Mouse (Mus musculus) embryonic facial prominence, embryonic 14.5 days (tissue): Measurements from ENCODE around the gene Tymp. TPM values are rescaled to one million over a fixed set of nuclear protein-coding genes. Genes with fewer than 3 reads are reported as not detected.
A peak's percentile ranks its signal among the peaks of the same experiment; 100 is the strongest.

Source experiments
- ATAC-seq: fragments of 200-750 bp; cut with Nextera tagmentation; 2 replicates; pipeline ENCODE4 v1.8.0; 2017; ENCODE audit warnings: low read depth, moderate number of reproducible peaks, moderate TSS enrichment
- DNase-seq: peaks from one replicate; pipeline ENCODE4 v3.0.0-alpha.2; 2015; ENCODE audit warnings: low spot score
- H3K27ac ChIP-seq: fragments of 300-500 bp; sonication (generic); replicated peaks from 2 replicates; pipeline ENCODE4 v1.5.1; 2014; ENCODE audit warnings: low read depth, mild to moderate bottlenecking, low read length, moderate library complexity
- H3K27me3 ChIP-seq: fragments of 300-500 bp; sonication (generic); replicated peaks from 2 replicates; pipeline ENCODE4 v1.6.1; 2014; ENCODE audit warnings: low read length; ENCODE audit not compliant: control insufficient read depth, insufficient read depth
- H3K36me3 ChIP-seq: fragments of 300-500 bp; sonication (generic); 2 replicates; pipeline ENCODE4 v1.6.1; 2014; ENCODE audit warnings: low read length, mixed read lengths; ENCODE audit not compliant: control insufficient read depth, insufficient read depth
- H3K4me1 ChIP-seq: fragments of 300-500 bp; sonication (generic); 2 replicates; pipeline ENCODE4 v1.6.1; 2014; ENCODE audit warnings: antibody characterized with exemption, low read length; ENCODE audit not compliant: control insufficient read depth, insufficient read depth
- H3K4me2 ChIP-seq: fragments of 300-500 bp; sonication (generic); 2 replicates; pipeline ENCODE4 v1.6.1; 2014; ENCODE audit warnings: low read depth, mild to moderate bottlenecking, low read length, moderate library complexity, mixed read lengths
- H3K4me3 ChIP-seq: fragments of 300-500 bp; sonication (generic); 2 replicates; pipeline ENCODE4 v1.5.1; 2014; ENCODE audit warnings: low read depth, mild to moderate bottlenecking, low read length
- H3K9ac ChIP-seq: fragments of 300-500 bp; sonication (generic); 2 replicates; pipeline ENCODE4 v1.6.1; 2014; ENCODE audit warnings: low read depth, mild to moderate bottlenecking, low read length, moderate library complexity, mixed read lengths
- H3K9me3 ChIP-seq: fragments of 300-500 bp; sonication (generic); 2 replicates; pipeline ENCODE4 v1.6.1; 2016; ENCODE audit warnings: low read length; ENCODE audit not compliant: control insufficient read depth
- WGBS: fragments of 180-500 bp; shearing (Covaris S2); extraction: QIAGEN DNeasy Blood & Tissue Kit; methylation state at CpG from one replicate; pipeline ENCODE4 v1.1.7; 2014; 5-methylcytosine and 5-hydroxymethylcytosine counted together
- polyA plus RNA-seq: library from polyadenylated mRNA; unstranded; fragments of >200 nt; fragmentation: Nextera tagmentation; extraction: Ambion mirVana; gene quantifications from 2 replicates; pipeline ENCODE4 v1.2.1, GENCODE M21; 2014

Tymp gene
- polyA plus RNA-seq, 1 experiment from 2014 or later, result 1.6 TPM

DNA sequence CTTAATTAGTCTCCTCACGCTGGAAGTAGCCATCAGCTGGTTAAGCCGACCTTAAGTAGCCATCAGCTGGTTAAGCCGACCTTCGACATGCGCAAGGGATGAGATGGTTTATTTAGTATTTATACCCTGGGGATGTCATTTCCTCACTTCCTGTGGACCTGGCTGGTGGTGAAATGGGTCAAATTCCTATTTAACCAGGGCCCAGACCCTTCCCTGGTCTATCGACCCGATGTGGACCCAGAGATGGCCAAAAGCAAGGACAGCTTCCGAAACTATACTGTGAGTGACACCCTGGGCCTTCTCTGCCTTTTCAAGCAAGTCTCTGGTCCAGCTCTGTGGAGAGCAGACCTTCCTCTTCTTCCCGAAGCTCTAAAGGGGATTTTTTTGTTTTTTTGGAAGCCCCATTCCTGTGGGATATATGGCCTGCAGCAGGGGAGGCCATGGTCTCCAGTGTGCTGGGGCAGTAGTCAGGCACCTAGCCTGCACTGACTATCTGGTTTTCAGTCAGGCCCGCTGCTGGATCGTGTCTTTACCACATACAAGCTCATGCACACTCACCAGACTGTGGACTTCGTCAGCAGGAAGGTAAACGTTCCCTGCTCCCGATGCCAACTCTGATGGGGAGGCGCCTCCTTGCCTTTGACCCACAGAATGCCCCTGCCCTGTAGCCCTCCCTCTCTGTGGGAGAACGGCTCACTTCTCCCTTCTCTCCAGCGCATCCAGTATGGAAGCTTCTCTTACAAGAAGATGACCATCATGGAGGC, 41.9 kb downstream of the Tymp start:
- Histone ChIP-seq H3K27ac (no peak overlapping the region), H3K27me3 (no peaks in the 10 kb centered on the region), H3K36me3 (no peaks in the 10 kb centered on the region), H3K4me1 (no peaks in the 10 kb centered on the region), H3K9ac (no peak overlapping the region), H3K4me2 (no peak overlapping the region), H3K4me3 (no peak overlapping the region), H3K9me3 (no peaks in the 10 kb centered on the region)
- DNase-seq (no peak), ATAC-seq (no peak)
- 79% methylated on average over 17 of the region's 17 CpGs for WGBS

DNA sequence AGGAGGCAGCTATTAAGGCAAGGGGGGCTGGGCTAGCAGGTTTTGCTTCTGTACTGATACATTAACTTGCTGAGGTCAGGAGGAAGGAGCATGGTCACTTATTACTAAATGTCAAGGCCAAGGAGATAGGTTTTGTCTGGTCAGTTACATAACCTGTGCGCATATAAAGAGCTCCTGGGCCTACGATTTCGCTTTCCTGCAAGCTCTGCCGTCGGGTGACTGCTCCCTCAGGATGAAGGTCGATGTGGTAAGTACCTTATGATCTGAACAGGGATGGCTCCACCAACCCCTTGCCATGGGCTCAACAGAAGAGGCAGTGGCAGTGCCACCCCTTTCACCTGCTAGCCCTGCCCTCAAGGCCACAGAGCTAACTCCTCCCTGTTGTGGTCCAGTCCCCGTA, 42.6 kb downstream of the Tymp start, which contains the start of gene Miox:
Miox (plus strand) TSS at position 128 of the 400 bp plus-strand sequence.
- no peaks in the 10 kb centered on the region for H3K4me1 ChIP-seq
- H3K9me3 ChIP-seq, result no peaks in the 10 kb centered on the region
- H3K4me2 ChIP-seq, result no peak within 1 kb of the TSS
- no peak within 1 kb of the TSS for H3K27ac ChIP-seq
- H3K36me3 ChIP-seq, result no peaks in the 10 kb centered on the region
- H3K9ac ChIP-seq, result no peak within 1 kb of the TSS
- ATAC-seq, result no peak
- DNase-seq, result no peak
- no peaks in the 10 kb centered on the region for H3K27me3 ChIP-seq
- no peak within 1 kb of the TSS for H3K4me3 ChIP-seq
- 83% methylated on average over 7 of the region's 7 CpGs for WGBS

DNA sequence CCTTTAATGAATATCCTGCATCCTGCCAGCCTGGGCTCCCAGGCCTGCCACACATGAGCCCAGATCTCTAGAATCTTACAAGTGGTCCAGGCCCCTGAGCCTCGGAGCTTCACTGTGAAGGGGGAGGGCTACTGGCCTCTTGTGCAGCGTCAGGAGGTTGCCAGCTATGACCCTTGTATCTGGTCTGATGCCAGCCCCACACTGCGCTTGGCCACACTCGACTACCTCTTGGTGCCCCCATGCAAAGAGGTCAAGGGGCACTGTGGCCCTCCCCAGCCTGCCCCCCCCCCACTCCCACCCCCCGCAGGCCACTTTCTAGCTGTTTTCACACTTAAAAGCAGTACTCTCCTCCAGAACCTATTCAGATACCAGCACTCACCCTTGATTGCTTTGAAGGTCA, 50.4 kb downstream of the Tymp start:
- Histone ChIP-seq H3K4me2 (no peak overlapping the region), H3K27ac (no peak overlapping the region), H3K9ac (no peak overlapping the region), H3K9me3 (no peaks in the 10 kb centered on the region), H3K36me3 (no peaks in the 10 kb centered on the region), H3K4me3 (no peak overlapping the region), H3K27me3 (peaks cover 7% of the 10 kb centered on the region), H3K4me1 (peaks cover 8% of the 10 kb centered on the region; the same call in 1 of the 2 replicates)
- ATAC-seq (no peak), DNase-seq (no peak)
- 56% methylated on average over 3 of the region's 5 CpGs for WGBS

- Histone ChIP-seq H3K4me3 (no peak overlapping the region), H3K27ac (no peak overlapping the region), H3K27me3 (peaks cover 7% of the 10 kb centered on the region), H3K9ac (no peak overlapping the region), H3K9me3 (no peaks in the 10 kb centered on the region), H3K4me2 (no peak overlapping the region), H3K36me3 (no peaks in the 10 kb centered on the region), H3K4me1 (peaks cover 8% of the 10 kb centered on the region; the same call in 1 of the 2 replicates)
- ATAC-seq (no peak), DNase-seq (no peak)
- WGBS, result 91% methylated on average over 4 of the region's 4 CpGs
These were observed 53.2 kb downstream of the Tymp start for GRCm38 (mm10) chr15:89323656-89324055.

DNA sequence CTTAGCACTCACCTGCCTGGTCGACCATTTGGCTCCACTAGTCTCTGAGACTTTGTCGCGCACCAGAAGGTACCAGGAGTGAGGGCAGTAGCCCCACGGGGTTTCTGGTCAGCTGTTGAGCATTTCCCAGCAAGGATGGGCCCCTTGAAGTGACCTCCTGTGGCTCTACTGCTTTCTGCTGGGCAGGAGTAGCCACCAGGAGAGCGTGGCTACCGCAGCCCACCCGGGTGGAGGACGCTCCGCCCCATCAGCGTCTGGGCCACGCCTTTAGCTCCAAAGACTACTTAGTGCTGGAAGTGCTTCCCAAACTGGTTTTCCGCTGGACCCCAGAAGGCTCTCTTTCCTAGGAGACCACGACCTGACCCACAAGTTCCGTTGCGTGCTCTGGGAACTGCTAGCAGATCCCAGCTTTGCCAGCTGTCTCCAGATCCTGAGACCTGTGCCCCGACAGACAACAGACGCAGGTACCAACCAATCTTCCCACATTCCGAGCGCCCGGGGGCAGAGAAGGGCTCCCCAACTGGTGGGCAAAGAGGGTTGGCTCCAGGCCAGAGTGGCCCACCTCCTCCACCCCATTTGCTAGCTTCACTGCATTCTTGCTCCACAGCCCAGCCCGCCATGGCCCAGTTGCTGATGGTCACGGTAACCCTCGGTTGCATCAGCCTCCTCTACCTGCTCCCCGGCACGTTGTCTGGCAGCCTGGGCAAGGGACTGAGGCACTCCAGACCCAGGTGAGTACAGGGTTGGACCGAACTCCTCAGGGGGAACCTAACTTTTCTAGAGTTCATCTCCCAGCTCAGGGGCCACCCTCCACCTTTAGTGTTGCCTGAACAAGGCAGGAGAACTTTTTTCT, 53.9 kb downstream of the Tymp start, which contains the start of gene Adm2:
Adm2 (plus strand) TSS at position 51 of the 853 bp plus-strand sequence.
- WGBS, result 11% methylated on average over 24 of the region's 26 CpGs
- no peak within 1 kb of the TSS for H3K9ac ChIP-seq
- DNase-seq, result no peak
- H3K9me3 ChIP-seq, result no peaks in the 10 kb centered on the region
- no peaks in the 10 kb centered on the region for H3K36me3 ChIP-seq
- peak within 1 kb of the TSS; percentile 23 for H3K4me3 ChIP-seq
- no peak within 1 kb of the TSS for H3K27ac ChIP-seq
- H3K27me3 ChIP-seq, result peaks cover 7% of the 10 kb centered on the region
- peaks cover 8% of the 10 kb centered on the region; the same call in 1 of the 2 replicates for H3K4me1 ChIP-seq
- peak within 1 kb of the TSS; percentile 50 for H3K4me2 ChIP-seq
- ATAC-seq, result no peak

Other genes with a start within 250 kb of the Tymp start
- gene Hdac10, start 248.3 kb downstream of the Tymp start, polyA plus RNA-seq, result 15.5 and 17.8 TPM in 2 replicates
- 13.6 and 14.2 TPM in 2 replicates for gene Mapk12, start 236.3 kb downstream of the Tymp start, polyA plus RNA-seq
- 7.8 and 8.6 TPM in 2 replicates for gene Mapk11, start 227.4 kb downstream of the Tymp start, polyA plus RNA-seq
- 158 and 169 TPM in 2 replicates for gene Plxnb2, start 196.3 kb downstream of the Tymp start, polyA plus RNA-seq
- gene Dennd6b, start 180.5 kb downstream of the Tymp start, polyA plus RNA-seq, result 11.4 and 13.1 TPM in 2 replicates
- gene Ppp6r2, start 165.5 kb downstream of the Tymp start, polyA plus RNA-seq, result 27.3 and 32.2 TPM in 2 replicates
- gene Sbf1, start 61.7 kb downstream of the Tymp start, polyA plus RNA-seq, result 58.2 and 65.6 TPM in 2 replicates
- gene Adm2, start 54.3 kb downstream of the Tymp start, polyA plus RNA-seq, result 0.21 TPM in 1 of 2 replicates, not detected in the other
- gene Miox, start 42.6 kb downstream of the Tymp start, polyA plus RNA-seq, result not detected in 2 replicates
- 47.8 and 59.1 TPM in 2 replicates for gene Lmf2, start 21.4 kb downstream of the Tymp start, polyA plus RNA-seq
- gene Ncaph2, start 21.3 kb downstream of the Tymp start, polyA plus RNA-seq, result 139 and 162 TPM in 2 replicates
- 6.0 and 6.3 TPM in 2 replicates for gene Sco2, start 3.2 kb downstream of the Tymp start, polyA plus RNA-seq
- gene Odf3b, start 2.2 kb upstream of the Tymp start, polyA plus RNA-seq, result 1.3 and 1.7 TPM in 2 replicates
- not detected in 2 replicates for gene Klhdc7b, start 7.9 kb upstream of the Tymp start, polyA plus RNA-seq
- gene Syce3, start 33.5 kb upstream of the Tymp start, polyA plus RNA-seq, result not detected in 2 replicates
- 3.9 and 7.7 TPM in 2 replicates for gene Cpt1b, start 48.8 kb upstream of the Tymp start, polyA plus RNA-seq
- 1.1 and 2.3 TPM in 2 replicates for gene C730034F03Rik, start 52.5 kb upstream of the Tymp start, polyA plus RNA-seq
- gene Gm44502, start 52.7 kb upstream of the Tymp start, polyA plus RNA-seq, result not detected in 2 replicates
- gene Chkb, start 52.9 kb upstream of the Tymp start, polyA plus RNA-seq, result 44.7 and 48.1 TPM in 2 replicates
- gene Mapk8ip2, start 76.9 kb upstream of the Tymp start, polyA plus RNA-seq, result 4.3 and 5.2 TPM in 2 replicates
- 18.5 and 20.7 TPM in 2 replicates for gene Arsa, start 100.4 kb upstream of the Tymp start, polyA plus RNA-seq
- gene Shank3, start 122.6 kb upstream of the Tymp start, polyA plus RNA-seq, result 1.9 and 2.0 TPM in 2 replicates
- 0.22 and 0.38 TPM in 2 replicates for gene Acr, start 191.3 kb upstream of the Tymp start, polyA plus RNA-seq
- 44.4 and 45.7 TPM in 2 replicates for gene Rabl2, start 214.9 kb upstream of the Tymp start, polyA plus RNA-seq